Mouse (Mus musculus) myocyte (in vitro differentiated cells): Measurements from ENCODE around the gene Arhgap19. TPM values are rescaled to one million over a fixed set of nuclear protein-coding genes. Genes with fewer than 3 reads are reported as not detected.

Experiments
- H3K27me3 ChIP-seq: one replicate; pipeline ENCODE4 v1.6.1; 2011; ENCODE audit not compliant: control insufficient read depth, insufficient read depth, insufficient read length
- H3K36me3 ChIP-seq: one replicate; pipeline ENCODE4 v1.6.1; 2011; ENCODE audit not compliant: control insufficient read depth, insufficient read depth
- H3K4me2 ChIP-seq: one replicate; pipeline ENCODE4 v1.6.1; 2011; ENCODE audit warnings: low read depth, control low read depth
- H3K4me3 ChIP-seq: one replicate; pipeline ENCODE4 v1.5.1; 2011; ENCODE audit warnings: mild to moderate bottlenecking, control low read depth, moderate library complexity
- H3K79me2 ChIP-seq: one replicate; pipeline ENCODE4 v1.6.1; 2011; ENCODE audit not compliant: control insufficient read depth, insufficient read depth
- H3ac ChIP-seq: one replicate; pipeline ENCODE4 v1.6.1; 2011; ENCODE audit not compliant: control insufficient read depth, insufficient read length
- CEBPB ChIP-seq: IDR thresholded peaks from 2 replicates; pipeline ENCODE4 v1.6.1; 2011; ENCODE audit warnings: mild to moderate bottlenecking, moderate library complexity; ENCODE audit not compliant: poor library complexity, insufficient read depth, severe bottlenecking
- E2F4 ChIP-seq: IDR thresholded peaks from one replicate; pipeline ENCODE4 v1.6.1; 2011; ENCODE audit warnings: mild to moderate bottlenecking, control low read depth, moderate library complexity; ENCODE audit not compliant: insufficient read depth
- MAX ChIP-seq: IDR thresholded peaks from one replicate; pipeline ENCODE4 v1.6.1; 2011; ENCODE audit warnings: low read depth, mild to moderate bottlenecking, control low read depth
- MYOD1 ChIP-seq, 3 experiments: IDR thresholded peaks; one replicate each; pipeline ENCODE4 v1.6.1; 2011; ENCODE audit warnings: control low read depth in 2 of 3, low read depth in 2 of 3, mild to moderate bottlenecking in 2 of 3, moderate library complexity in 1 of 3; ENCODE audit not compliant: insufficient read length in 2 of 3, control insufficient read depth in 1 of 3
- MYOG ChIP-seq, 3 experiments: IDR thresholded peaks; one replicate each; pipeline ENCODE4 v1.6.1; 2011; ENCODE audit warnings: control low read depth in 2 of 3, low read depth in 2 of 3, mild to moderate bottlenecking in 2 of 3; ENCODE audit not compliant: insufficient read length in 2 of 3, control insufficient read depth in 1 of 3, insufficient read depth in 1 of 3
- POLR2A ChIP-seq: IDR thresholded peaks from one replicate; pipeline ENCODE4 v1.6.1; 2011; ENCODE audit warnings: low read depth, mild to moderate bottlenecking, control low read depth, moderate library complexity; ENCODE audit not compliant: insufficient read length
- POLR2AphosphoS2 ChIP-seq: IDR thresholded peaks from one replicate; pipeline ENCODE4 v1.6.1; 2011; ENCODE audit warnings: low read depth, control low read depth; ENCODE audit not compliant: insufficient read length
- REST ChIP-seq: IDR thresholded peaks from one replicate; pipeline ENCODE4 v1.6.1; 2011; ENCODE audit warnings: mild to moderate bottlenecking, control low read depth, moderate library complexity; ENCODE audit not compliant: insufficient read depth, insufficient read length
- SRF ChIP-seq: IDR thresholded peaks from one replicate; pipeline ENCODE4 v1.6.1; 2011; ENCODE audit warnings: low read depth; ENCODE audit not compliant: control insufficient read depth, insufficient read length
- TCF12 ChIP-seq: IDR thresholded peaks from one replicate; pipeline ENCODE4 v1.6.1; 2011; ENCODE audit warnings: mild to moderate bottlenecking, control low read depth; ENCODE audit not compliant: poor library complexity, insufficient read depth, severe bottlenecking
- TCF3 ChIP-seq: IDR thresholded peaks from one replicate; pipeline ENCODE4 v1.6.1; 2011; ENCODE audit warnings: low read depth, control low read depth; ENCODE audit not compliant: insufficient read length
- USF1 ChIP-seq: IDR thresholded peaks from one replicate; pipeline ENCODE4 v1.6.1; 2011; ENCODE audit warnings: low read depth, mild to moderate bottlenecking, control low read depth, moderate library complexity
- polyA plus RNA-seq: library from polyadenylated mRNA; unstranded; fragments of >200 nt; fragmentation: generic; extraction: Trizol; gene quantifications from one replicate; pipeline ENCODE4 v1.2.1, GENCODE M21; 2012; ENCODE audit warnings: missing spikeins

The Arhgap19 gene
- polyA plus RNA-seq, 1 experiment: 4.4 TPM

DNA sequence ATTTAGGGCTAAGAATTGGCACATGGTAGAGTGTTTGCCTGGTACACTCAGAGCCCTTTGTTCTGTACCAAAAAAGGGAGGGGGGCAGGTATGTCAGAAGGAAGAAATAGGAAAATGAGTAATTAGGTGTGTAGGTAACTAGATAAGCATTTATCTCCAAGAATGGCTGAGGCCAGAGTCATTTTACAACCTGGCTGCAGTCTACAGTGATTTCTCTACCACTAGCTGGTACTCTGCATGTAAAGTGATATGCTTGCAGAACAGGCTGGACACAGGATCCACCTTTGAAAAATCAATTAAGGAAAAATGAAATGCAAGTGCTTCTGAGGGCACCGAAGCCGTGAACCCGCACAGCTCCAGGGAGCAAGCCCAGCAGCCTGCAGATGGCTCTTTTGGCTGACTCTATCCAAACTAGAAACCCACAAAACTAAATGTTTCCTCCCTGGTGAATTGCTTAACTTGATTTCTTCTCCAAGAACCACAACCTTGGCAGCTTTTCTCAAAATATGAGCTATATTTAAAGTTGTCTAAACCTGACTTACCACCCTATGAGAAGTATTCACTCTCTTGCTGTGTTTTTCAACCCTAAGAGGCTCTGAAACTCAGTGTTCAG lies 5.6 kb downstream of the Arhgap19 start:
- Histone ChIP-seq H3K27me3 (no peaks in the 10 kb centered on the region), H3ac (no peak overlapping the region), H3K36me3 (no peaks in the 10 kb centered on the region), H3K4me2 (peak overlapping the region; percentile 55), H3K4me3 (no peak overlapping the region), H3K79me2 (no peaks in the 10 kb centered on the region)
- TF ChIP-seq REST: no peak
- no peak for TF ChIP-seq E2F4
- TF ChIP-seq TCF12: no peak
- TF ChIP-seq TCF3: no peak
- TF ChIP-seq USF1: no peak
- peak; percentile 89 for TF ChIP-seq CEBPB

GRCm38 (mm10) chr19:41794901-41795300 lies 6.9 kb downstream of the Arhgap19 start:
- Histone ChIP-seq H3K4me2 (no peak overlapping the region), H3K36me3 (no peaks in the 10 kb centered on the region), H3K27me3 (no peaks in the 10 kb centered on the region), H3K4me3 (no peak overlapping the region), H3K79me2 (no peaks in the 10 kb centered on the region), H3ac (no peak overlapping the region)
- no peak for TF ChIP-seq TCF12
- no peak for TF ChIP-seq TCF3
- TF ChIP-seq MAX: no peak
- TF ChIP-seq POLR2AphosphoS2: no peak
- TF ChIP-seq MYOG (IDR thresholded peaks at IDR 0.05; ENCODE audit: control insufficient read depth in 1 of 3, insufficient read depth in 1 of 3, insufficient read length in 2 of 3, low read depth in 2 of 3): no peak
- TF ChIP-seq REST: no peak
- no peak for TF ChIP-seq SRF
- no peak for TF ChIP-seq POLR2A
- TF ChIP-seq CEBPB: no peak
- TF ChIP-seq MYOD1 (IDR thresholded peaks at IDR 0.05; ENCODE audit: control insufficient read depth in 1 of 3, insufficient read length in 2 of 3, low read depth in 2 of 3): no peak
- no peak for TF ChIP-seq E2F4
- no peak for TF ChIP-seq USF1

DNA sequence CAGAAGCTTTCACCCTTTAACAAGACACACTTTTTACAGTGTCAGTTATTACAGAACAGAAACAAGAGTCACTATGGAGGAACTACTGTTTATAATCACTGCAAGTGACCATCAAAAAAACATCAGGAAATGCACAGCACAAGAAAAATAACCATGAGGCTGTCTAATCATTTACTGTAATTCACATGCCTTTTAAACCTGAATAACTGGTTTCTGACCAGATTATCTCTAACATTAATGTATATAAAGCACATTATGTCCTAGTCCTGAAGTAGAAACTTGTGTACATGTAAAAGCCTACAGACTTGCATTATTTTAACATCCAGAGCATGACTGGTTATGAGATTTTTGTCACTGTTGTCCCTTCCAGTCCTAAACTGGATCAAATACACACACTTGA lies 7.8 kb downstream of the Arhgap19 start:
- no peak overlapping the region for H3K4me2 ChIP-seq
- H3K79me2 ChIP-seq: no peaks in the 10 kb centered on the region
- H3ac ChIP-seq: no peak overlapping the region
- no peaks in the 10 kb centered on the region for H3K27me3 ChIP-seq
- no peak overlapping the region for H3K4me3 ChIP-seq
- TF ChIP-seq REST (no peak), TCF12 (no peak), MAX (no peak), POLR2A (no peak), TCF3 (no peak), E2F4 (no peak), USF1 (no peak), CEBPB (no peak), MYOG (IDR thresholded peaks at IDR 0.05; ENCODE audit: control insufficient read depth in 1 of 3, insufficient read depth in 1 of 3, insufficient read length in 2 of 3, low read depth in 2 of 3) (no peak), SRF (no peak), MYOD1 (IDR thresholded peaks at IDR 0.05; ENCODE audit: control insufficient read depth in 1 of 3, insufficient read length in 2 of 3, low read depth in 2 of 3) (no peak), POLR2AphosphoS2 (no peak)
- H3K36me3 ChIP-seq: no peaks in the 10 kb centered on the region

- TF ChIP-seq E2F4 (no peak), REST (no peak), POLR2A (no peak), TCF12 (no peak), TCF3 (no peak), SRF (no peak), POLR2AphosphoS2 (no peak), CEBPB (no peak), MYOG (IDR thresholded peaks at IDR 0.05; ENCODE audit: control insufficient read depth in 1 of 3, insufficient read depth in 1 of 3, insufficient read length in 2 of 3, low read depth in 2 of 3) (no peak), MAX (no peak)
Observed at GRCm38 (mm10) chr19:41792934-41793486, 8.8 kb downstream of the Arhgap19 start.

DNA sequence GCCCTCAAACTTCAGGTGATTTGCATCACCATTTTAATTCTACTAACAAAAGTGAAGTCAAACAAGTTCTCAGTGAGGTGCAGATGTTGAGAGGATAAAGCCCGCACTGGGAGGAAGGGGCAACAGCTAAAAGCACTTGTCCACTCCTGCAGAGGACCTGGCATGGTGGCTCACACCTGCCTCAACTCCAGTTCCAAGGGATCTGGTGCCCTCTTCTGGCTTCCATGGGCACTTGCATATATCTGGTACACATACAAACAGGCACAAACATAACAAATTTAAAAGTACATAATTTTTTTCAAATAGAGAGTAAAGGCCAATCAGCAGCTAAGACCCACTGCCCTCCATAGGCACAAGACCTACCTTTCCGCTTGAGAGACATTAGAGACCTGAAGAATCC lies 10.5 kb downstream of the Arhgap19 start:
- H3K36me3 ChIP-seq: peaks cover 3% of the 10 kb centered on the region
- TF ChIP-seq MAX (no peak), POLR2A (no peak), MYOG (IDR thresholded peaks at IDR 0.05; ENCODE audit: control insufficient read depth in 1 of 3, insufficient read depth in 1 of 3, insufficient read length in 2 of 3, low read depth in 2 of 3) (no peak), TCF3 (no peak), CEBPB (no peak), MYOD1 (IDR thresholded peaks at IDR 0.05; ENCODE audit: control insufficient read depth in 1 of 3, insufficient read length in 2 of 3, low read depth in 2 of 3) (no peak), USF1 (no peak), TCF12 (no peak), REST (no peak), E2F4 (no peak), SRF (no peak), POLR2AphosphoS2 (no peak)
- no peak overlapping the region for H3K4me3 ChIP-seq
- H3ac ChIP-seq: no peak overlapping the region
- H3K4me2 ChIP-seq: no peak overlapping the region
- H3K79me2 ChIP-seq: no peaks in the 10 kb centered on the region
- H3K27me3 ChIP-seq: no peaks in the 10 kb centered on the region

More at GRCm38 (mm10) chr19:41792934-41793486, 8.8 kb downstream of the Arhgap19 start:
- no peaks in the 10 kb centered on the region for H3K36me3 ChIP-seq
- no peak overlapping the region for H3ac ChIP-seq
- no peaks in the 10 kb centered on the region for H3K27me3 ChIP-seq
- H3K79me2 ChIP-seq: no peaks in the 10 kb centered on the region
- no peak overlapping the region for H3K4me3 ChIP-seq
- no peak overlapping the region for H3K4me2 ChIP-seq
